Mouse (Mus musculus): ENCODE data around the gene Rrp12. TPM values are rescaled to one million over a fixed set of nuclear protein-coding genes. Genes with fewer than 3 reads are reported as not detected.

Rrp12 gene
- total RNA-seq, 1 experiment from 2014 or later: 16.2 TPM

DNA sequence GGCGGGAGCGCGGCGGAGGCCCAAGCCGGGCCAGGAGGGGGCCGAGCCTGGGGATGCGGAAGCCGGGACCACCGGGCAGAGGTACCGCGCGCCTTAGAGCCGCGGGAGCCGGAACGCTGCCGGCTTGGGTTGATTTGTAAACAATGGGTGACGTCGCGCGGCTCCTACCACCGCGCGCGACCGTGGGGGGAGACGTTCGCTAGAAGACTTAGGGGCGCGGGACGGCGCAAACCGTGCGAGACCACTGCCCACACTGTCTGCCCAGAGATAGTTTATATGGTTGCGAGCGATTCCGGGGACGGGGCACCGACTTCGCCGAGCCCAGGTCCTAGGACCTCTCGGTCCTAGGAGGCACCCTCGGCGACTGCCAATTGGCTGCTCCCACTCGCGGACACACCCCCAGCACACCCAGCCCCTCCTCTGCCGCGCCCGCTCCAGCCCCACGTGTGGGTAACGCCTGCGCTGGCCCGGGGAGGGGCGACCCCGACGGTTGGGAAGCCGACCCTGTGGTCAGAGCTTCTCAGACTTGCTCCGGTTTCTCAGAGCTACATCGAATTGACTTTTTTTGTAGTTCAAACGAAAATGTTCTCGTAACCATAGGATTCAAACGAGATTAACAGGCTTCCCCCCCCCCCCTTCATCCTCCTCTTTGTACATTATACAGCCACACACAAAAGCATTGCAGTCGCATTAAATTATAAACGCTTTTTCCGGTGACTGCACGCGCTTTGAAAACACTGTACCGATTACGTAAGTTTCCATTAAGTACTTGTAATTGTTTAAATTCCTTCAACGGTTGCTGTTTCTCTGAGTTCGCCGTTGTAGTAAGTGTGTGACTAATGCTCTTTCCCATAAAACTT is 47.8 kb downstream of the Rrp12 start, which contains the start of gene Frat2:
Frat2 (minus strand) TSS at position 141 of the 860 bp plus-strand sequence.
- peak; percentile 93 for DNase-seq

DNA sequence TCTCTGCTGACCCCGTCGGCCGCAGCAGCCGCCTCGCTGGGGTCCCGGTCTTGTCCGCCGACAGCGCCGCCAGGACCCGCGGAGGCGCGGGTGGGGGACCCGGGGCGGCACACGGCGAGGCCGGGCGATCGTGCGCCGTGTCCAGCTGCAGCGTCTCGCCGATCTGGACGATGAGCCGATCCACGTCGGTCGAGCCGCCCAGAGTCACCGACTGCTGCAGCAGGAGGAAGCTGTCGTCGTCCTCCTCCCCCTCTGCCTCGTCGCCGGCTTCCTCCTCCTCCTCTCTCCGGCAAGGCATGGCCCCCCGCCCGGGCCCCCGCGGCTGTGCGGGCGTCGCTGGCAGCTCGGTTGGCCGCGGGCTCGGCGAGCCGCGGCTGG is 48.4 kb downstream of the Rrp12 start:
- peak; percentile 66 for DNase-seq

DNA sequence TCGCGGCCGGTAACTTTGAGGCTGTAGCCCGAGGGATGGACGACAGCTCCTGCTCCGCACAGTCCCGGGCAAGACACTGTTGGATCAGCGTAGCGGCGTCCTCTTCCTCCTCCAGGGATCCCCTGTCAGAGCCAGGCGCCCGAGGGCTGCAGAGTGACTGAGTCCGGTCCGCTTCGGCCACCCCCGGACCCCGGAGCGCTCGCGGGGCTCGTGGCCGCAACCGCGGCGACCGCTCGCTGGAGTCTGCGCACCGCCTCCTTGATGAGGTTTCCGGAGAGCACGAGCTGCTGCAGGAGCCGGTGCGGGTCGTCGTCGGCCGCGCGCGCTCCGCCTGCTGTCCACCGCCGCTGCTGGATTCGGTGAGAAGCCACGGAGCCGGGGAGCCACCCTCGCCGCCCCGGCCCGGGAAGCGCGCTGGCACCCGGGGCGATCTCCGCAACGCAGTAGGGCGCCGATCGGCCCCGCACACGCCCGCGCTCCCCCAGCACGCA is 48.8 kb downstream of the Rrp12 start:
- peak; percentile 73 for DNase-seq

DNA sequence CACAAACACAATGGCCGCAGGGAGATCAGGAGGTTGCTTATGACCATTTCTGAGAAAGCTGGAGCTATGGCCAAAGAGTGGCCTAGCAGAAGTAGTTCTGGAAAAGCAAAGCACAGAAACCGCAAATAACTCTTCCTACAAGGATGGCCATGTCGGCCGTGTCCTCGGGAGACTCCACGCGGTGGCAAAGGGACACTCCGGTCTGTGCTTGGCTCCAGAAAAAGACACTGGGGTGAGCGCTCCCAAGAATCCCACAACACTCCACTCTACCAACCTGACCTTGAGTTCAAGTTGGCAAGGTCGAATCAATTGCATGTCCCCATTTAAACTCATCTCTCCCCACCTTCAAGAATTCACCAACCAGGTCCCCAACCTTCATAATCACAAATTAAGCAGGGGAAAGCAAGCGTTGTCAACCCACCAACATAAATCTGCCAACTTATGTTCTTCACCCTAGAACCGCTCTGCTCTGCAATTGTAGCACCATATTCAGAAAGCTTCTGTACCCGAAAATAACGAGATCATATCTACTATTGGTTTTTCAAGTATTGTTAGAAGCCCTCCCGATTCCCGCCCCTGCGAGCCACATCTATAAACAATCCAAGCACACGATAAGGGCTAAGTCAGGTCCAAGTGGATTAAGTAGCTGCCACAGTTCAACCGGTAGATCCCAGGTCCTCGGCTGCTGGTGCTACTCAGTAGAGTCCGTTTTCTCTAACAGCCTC is 49.4 kb downstream of the Rrp12 start:
- peak; percentile 76 for DNase-seq

DNA sequence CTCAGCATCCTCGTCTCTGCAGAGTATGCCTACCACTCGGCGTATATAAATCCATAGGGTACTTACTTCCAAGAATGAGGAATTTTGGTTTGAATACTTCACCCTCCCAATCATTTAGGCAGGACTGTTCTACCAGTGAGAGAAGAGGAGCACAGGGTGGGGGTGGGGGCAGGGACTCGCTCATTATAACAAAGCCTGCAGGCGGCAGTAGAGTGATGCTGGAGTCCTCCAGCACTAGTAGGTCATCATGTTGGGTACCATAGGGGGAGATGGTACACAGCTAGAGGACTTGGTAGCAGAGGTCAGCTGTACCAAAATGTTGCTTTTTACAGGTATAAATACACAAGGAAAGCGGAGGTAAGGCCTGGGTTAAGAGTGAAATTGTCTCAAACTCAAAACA is 51.6 kb downstream of the Rrp12 start:
- DNase-seq: no peak

DNA sequence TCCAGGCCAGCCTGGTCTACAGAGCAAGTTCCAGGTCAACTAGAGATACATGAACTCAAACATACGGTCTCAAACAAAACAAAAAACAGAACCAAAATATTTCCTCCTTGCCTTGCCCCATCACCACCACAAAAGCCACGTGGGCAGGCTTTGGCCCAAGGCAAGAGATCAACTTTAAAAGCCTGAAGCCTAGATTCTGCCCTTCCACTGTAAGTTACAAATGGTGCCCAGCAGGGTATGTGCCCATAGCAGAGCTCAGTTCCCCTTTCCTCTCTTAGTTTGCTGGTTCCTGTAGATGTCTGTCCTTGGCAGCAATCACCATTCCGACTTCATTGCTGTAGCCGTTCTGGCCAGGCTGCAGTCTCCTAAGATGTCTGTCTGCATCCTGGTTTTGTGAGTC is 53.3 kb downstream of the Rrp12 start:
- no peak for DNase-seq

DNA sequence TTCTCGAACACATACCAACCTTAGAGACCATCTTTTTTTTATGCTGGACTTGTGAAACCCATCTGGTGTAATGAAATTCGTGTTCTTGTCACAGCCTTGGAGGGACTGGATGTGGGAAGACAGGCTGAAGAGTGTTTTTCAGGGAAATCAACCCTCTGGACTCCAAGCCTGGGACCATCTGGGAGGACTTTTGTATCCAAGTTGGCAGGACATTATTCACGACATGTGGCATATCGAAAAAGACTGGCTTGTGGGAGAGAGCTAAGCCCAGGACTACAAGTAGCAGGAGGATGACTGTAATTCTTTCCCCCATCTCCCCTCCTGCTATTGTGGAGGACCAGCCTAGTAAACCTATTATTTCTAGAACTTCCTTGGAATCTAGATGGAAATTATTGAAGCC is 53.8 kb downstream of the Rrp12 start:
- no peak for DNase-seq

DNA sequence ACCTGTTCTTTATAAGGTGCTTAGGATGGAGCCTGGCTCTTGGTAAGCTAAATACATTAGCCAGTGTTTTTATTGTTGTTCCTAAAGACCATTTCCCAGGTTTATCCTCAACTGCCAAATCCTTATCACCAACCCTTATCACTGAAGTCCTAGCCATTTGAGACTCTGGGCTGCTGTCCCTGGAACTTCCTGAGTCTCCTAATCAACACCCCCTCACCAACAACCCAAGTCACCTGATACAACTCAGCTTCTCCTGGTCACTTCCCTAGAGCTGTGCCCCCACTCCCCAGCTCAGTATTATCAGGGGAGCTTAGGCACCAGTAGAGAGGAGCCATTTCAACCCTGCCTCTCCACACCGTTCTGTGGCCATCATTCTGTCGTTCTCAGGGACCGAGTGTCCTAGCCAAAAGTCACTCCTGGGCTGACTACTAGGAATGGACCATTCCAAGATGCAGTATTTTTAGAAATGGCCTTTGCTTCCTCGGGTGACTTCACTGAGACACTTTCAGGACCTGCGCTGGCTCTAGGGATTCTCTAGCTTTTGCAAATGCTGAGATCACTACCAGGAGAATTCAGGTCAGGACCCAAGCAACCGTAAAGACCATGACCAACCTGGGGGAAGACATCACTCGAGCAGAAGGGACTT is 54.7 kb downstream of the Rrp12 start:
- no peak for DNase-seq

DNA sequence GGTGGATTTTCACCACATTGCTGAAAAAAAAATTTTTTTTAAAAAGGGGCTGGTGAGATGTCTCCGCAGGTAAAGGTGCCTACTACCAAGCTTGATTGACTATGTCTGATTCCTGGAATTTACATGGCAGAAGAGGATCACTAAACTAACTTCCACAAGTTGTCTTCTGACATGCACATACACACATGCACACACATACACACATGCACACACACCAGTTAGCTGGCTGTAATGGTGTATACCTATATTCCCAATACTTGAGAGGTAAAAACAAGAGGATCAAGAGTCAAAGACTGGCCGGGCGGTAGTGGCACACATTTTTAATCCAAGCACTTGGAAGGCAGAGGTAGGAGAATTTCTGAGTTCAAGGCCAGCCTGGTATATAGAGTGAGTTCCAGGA is 56.3 kb downstream of the Rrp12 start:
- no peak for DNase-seq

DNA sequence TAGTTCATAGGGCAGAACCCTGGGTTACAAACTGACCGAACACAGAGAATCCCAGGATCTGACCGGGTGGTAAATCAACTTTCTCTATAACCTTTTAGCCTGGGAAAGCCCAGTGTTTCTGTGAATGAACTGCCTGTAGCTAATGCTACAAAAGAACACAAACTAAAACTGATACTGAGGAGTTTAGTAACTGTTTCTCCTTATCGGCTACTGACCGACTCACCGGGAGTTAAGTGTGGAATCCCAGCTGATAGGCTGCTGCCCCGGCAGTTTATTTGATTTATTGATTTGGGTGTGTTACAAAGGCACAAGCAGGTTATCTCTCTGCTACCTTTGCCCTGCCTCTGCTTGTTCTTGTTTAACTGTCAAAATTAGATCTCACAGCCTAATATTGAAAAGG is 57.2 kb downstream of the Rrp12 start:
- DNase-seq: no peak

DNA sequence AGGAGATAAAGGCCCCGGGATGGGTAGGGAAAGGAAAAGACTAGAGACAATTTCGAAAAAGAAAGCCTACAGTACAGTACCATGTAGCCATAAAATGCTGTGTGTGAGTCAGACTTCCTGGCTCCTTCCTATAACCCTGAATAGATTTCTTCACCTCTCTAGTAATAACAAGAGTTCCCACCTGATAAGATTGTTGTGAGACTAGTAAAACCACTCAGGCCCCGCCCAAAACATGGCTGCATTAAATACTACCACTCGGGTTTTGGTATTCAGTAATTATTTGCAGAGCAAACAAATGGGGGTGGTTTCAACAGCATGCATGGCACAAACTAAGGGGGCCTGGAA is 58.1 kb downstream of the Rrp12 start:
- DNase-seq: no peak

DNA sequence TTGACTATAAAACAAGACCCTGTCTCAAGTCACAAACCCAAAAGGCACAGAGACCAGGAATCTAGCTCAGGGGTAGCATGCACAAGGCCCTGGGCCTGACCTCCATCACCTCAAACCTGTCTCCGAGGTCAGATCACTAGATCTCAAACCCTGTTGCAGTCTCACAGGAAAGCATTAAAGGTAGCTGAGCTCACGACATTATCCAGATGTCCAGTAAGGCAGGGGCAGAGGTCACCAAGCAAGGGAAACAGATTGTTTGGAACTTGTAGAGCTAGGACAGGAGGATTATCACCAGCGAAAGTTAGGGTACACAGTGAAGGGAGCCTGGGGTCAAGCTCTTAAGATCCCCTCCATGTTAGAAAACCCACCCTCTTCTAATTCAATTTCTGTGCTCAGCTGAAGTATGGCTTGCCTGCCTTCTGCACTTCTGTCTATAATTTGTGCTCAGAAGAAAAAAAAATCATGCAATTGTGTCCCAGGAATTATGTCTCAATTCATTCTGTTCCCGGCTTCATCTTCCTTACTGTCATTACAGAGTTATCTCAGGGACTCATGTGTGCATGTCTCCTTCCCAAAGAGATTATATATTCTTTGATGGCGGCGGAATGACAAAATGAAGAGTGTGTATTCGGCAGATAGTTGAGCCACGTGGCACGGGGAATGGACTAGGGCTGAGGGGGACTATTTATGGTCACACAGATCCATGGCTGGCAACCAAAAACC is 58.6 kb downstream of the Rrp12 start:
- DNase-seq: no peak

DNA sequence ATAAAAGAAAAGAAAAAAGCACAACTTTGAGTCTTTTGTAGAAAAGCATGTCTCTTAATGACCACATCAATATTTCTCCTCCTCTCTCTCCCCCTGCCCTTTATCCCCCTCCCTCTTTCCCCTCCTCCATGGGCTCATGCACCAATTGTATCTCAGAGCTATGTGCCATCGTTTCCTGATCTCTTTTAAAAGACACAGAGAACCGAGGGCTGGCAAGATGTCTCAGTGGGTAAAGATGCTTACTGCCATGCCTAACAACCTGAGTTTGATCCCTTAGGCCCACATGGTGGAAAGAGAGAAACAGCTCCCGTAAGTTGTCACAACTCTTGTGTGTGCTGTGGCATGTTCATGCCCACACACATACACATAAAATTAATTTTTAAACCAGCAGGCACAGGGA is 59.3 kb downstream of the Rrp12 start:
- no peak for DNase-seq

DNA sequence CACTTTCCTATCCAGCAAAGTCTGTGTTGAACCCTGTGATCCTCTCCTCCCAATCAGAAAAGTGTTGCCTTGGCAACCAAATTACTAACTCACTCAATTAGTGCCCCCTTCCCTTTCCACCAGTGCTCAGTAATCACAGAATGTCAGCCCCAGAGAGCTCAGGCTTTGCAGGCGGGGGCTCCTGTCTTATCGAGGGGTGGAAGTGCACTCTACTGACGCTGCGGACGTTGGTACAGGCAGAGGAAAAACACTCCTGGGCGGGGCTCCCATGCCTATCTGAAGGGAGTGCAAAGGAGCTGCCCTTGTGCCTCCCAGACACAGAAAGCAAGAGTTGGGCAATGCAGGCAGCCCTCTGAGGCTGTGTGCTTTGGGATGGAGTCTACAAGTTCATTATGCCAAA is 60.2 kb downstream of the Rrp12 start:
- peak; percentile 66 for DNase-seq

DNA sequence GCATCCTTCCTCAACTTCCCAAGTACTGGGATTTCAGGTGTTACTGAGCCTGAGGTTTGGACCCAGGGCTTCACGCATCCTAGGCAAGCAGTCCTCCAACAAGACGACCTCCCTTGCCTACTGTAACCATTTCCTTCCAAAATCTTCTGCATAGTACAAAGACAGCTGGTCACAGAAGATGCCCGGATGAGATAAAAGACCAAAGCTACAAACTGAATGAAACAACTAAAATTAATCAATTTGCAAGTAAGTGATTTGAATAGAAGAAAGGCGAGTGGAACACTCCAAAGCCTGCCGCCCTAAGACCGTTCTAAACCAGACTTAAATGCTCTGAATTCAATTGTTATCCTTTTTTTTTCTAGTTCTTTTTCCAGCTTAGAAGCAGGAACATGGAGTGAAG is 60.6 kb downstream of the Rrp12 start:
- DNase-seq: no peak

DNA sequence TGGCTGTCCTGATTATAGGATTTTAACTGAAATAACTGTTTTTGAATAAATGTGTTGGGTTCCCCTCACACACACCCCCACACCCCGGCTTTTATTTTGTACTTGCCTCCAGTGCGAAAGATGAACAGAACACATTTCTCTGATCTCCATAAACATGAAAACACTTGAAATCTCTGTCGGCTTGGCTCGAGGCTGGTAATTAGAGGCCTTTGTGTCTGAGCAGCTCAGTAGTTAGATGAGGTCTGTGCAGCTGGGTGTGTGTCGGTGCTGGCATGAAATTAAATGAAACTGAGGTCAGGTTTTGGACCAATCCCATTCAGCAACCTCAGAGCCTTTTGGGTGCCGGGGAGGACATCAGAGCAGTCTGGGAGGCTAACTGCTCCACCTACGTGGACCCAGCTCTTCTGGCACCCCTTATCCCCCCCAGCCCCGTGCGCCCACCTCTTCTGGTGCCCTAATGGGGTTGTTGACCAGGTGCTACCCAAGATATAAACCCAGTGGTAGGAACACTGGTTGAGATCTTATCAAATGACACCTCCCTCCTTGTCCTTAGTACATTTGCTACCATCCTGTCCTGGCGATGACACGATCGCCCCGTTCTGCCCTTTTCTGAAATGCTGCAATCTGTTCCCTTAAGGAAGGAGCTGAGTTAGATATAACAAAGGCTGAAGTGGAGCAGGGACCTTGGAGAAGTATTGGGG is 63.3 kb downstream of the Rrp12 start:
- no peak for DNase-seq

DNA sequence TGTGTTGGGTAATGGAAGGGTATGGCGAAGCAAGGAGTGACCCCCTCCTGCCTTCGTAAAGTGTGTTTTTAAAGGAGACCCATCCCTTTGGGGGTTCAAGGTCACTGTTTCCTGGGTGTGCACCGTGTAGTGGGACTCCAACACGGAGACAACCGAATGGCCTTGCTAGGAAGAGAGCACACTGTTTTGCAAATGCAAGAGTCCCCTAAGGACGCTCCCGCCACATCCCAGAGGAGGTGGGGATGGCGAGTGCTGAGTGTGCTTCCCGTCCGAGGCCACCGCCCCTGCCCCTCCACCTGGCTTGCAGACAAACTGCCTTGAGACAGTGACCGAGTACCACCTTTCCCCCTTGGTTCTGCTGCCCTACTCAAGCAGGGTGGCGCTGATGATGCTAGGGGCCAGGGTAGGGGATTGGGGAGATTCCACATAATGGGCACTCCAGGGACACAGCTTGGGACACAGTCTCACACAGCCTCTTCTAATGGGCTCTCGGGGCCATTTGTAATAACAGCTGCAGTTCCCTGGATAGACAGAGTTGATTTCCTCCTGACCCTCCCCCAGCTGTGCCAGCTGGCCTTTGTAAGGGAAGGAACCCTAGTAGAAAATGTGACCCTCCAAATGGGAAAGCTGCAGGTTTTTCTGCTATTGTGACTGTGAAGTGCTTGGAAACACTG is 64.1 kb downstream of the Rrp12 start:
- no peak for DNase-seq

DNA sequence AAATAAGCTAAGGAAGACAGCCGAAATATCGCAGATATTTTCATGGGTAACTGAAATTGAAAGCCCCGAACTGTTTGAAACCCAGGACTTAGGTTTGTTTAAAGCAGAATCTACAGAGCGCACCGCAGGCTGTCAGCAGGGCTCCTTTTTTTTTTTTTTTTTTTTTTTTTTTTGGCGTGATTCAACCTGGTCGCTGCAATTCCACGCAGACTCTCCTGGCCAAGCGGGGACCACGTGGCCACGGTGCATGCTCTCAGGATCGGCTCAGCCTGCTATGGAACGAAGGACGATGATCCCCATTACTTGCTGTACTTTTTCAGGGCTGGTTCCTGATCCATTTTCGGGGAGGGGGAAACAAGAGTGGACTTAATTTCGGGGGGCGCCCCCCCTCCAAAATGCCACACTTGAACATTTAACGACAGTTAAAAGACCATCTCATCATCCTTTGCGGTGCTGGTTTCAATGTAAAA is 64.8 kb downstream of the Rrp12 start:
- DNase-seq: peak; percentile 81

DNA sequence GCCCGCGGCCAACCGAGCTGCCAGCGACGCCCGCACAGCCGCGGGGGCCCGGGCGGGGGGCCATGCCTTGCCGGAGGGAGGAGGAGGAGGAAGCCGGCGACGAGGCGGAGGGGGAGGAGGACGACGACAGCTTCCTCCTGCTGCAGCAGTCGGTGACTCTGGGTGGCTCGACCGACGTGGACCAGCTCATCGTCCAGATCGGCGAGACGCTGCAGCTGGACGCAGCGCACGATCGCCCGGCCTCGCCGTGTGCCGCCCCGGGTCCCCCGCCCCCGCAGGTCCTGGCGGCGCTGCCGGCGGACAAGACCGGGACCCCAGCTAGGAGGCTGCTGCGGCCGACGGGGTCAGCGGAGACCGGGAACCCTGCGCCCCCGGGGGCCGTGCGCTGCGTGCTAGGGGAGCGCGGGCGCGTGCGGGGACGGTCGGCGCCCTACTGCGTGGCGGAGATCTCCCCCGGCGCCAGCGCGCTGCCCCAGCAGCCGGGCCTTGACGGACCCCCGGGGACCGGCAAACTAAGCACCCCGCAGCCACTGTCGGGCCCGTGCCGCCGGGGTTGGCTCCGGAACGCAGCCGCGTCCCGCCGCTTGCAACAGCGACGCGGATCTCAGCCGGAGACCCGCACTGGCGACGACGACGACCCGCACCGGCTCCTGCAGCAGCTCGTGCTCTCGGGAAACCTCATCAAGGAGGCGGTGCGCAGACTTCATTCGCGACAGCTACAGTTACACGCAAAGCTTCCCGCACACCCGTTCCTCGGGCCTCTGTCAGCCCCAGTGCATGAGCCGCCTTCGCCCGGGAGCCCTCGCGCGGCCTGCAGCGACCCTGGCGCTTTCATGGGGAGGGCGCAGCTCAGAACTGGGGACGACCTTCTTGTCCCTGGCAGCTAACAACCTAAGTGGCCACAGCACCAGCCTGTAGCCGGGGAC is 65.6 kb downstream of the Rrp12 start:
- peak; percentile 85 for DNase-seq
